Mouse (Mus musculus): ENCODE data around the gene B4galnt1. TPM values are rescaled to one million over a fixed set of nuclear protein-coding genes. Genes with fewer than 3 reads are reported as not detected.
A peak's percentile ranks its signal among the peaks of the same experiment; 100 is the strongest.

Gene B4galnt1
- total and polyA plus RNA-seq, 3 experiments: 0.98 to 17.5 (median 2.3) TPM

DNA sequence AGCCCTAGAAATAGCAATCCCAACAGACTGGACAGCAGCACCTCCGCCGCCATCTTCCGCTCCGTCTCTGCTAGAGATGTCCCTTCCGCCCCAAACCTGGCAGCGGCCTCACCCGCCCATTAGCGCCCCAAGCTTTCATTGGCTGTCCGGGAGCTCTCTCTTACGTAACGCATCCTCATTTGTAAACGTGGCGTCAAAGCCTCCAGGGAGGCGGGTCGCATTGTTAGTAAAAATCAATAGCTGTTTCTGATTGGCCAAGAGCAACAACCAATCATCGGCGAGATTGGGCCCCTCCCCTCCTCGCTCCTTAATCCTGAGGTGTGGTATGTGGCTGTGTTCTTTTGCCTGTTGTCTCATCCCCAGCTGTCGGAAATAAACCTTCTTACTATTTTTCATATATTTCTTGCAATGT is 44.0 kb upstream of the B4galnt1 start, which contains the start of gene Os9 (continued):
- TF ChIP-seq MXI1 (IDR thresholded peaks at IDR 0.05; ENCODE audit: low read depth, low read length): peak; percentile 49; the same call in 1 of the 2 replicates
- TF ChIP-seq HCFC1 (IDR thresholded peaks at IDR 0.05; ENCODE audit: low read depth, low read length): peak; percentile 96

DNA sequence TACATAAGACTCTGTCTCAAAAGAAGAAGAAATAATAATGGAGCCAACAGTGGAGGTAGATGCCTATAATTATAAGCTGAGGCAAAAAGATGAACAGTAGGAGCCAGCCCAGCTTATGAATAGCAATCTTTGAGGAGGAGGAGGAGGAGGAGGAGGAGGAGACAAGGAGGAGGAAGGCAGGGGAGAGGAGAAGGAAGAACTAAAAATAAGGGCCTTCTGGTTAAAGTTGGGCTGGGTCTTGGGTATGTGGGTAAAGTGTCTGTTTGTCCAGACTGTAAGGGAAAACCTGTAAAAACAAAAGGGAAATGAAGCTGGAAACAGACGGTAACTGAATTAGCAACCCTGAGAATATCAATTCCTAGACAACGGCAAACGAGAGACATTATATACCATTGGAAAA is 43.0 kb upstream of the B4galnt1 start:
- H3K9me3 ChIP-seq (replicated peaks; ENCODE audit: low read length): no peaks in the 10 kb centered on the region
- peaks cover 7 to 43% of the 10 kb centered on the region in 2 experiments for H3K4me1 ChIP-seq (ENCODE audit: control insufficient read depth in 1 of 2, insufficient read depth in 2 of 2)
- peak overlapping the region; percentile 51 for H3K4me2 ChIP-seq (ENCODE audit: insufficient read depth, low read depth, poor library complexity, severe bottlenecking)
- H3K36me3 ChIP-seq (replicated peaks in 1 of 2; ENCODE audit: control insufficient read depth in 1 of 2, insufficient read depth in 1 of 2, low read length in 1 of 2): peaks cover 23 to 29% of the 10 kb centered on the region in 2 experiments
- TF ChIP-seq KAT2A (IDR thresholded peaks at IDR 0.05; ENCODE audit: insufficient replicate concordance, low read length) (no peak), RCOR1 (conservative IDR thresholded peaks at IDR 0.05; ENCODE audit: low read depth, low read length) (no peak), CHD1 (IDR thresholded peaks at IDR 0.05; ENCODE audit: low read depth, low read length) (no peak), TCF12 (IDR thresholded peaks at IDR 0.05; ENCODE audit: low read depth, low read length) (no peak), EP300 (IDR thresholded peaks at IDR 0.05; ENCODE audit: low read length) (no peak), RAD21 (IDR thresholded peaks at IDR 0.05; ENCODE audit: low read depth, low read length) (no peak), USF2 (conservative IDR thresholded peaks at IDR 0.05; ENCODE audit: low read depth, low read length) (no peak), USF1 (IDR thresholded peaks at IDR 0.05; ENCODE audit: low read depth, low read length) (no peak), GABPA (IDR thresholded peaks at IDR 0.05; ENCODE audit: insufficient replicate concordance, low read depth, low read length) (no peak), JUND (conservative IDR thresholded peaks at IDR 0.05; ENCODE audit: low read depth, low read length) (no peak), SMC3 (IDR thresholded peaks at IDR 0.05; ENCODE audit: low read depth, low read length) (no peak), IRF4 (IDR thresholded peaks at IDR 0.05; ENCODE audit: low read depth, low read length) (no peak), CHD2 (IDR thresholded peaks at IDR 0.05; ENCODE audit: low read length) (no peak), MEF2A (IDR thresholded peaks at IDR 0.05; ENCODE audit: borderline replicate concordance, low read depth, low read length) (no peak), ELF1 (IDR thresholded peaks at IDR 0.05; ENCODE audit: low read depth, low read length) (no peak), UBTF (IDR thresholded peaks at IDR 0.05; ENCODE audit: low read depth, low read length) (no peak), ZMIZ1 (IDR thresholded peaks at IDR 0.05; ENCODE audit: low read depth, low read length) (no peak), ETS1 (conservative IDR thresholded peaks at IDR 0.05; ENCODE audit: low read depth, low read length) (no peak), SIN3A (IDR thresholded peaks at IDR 0.05; ENCODE audit: low read length) (no peak), MXI1 (IDR thresholded peaks at IDR 0.05; ENCODE audit: low read depth, low read length) (no peak)
- peaks cover 7% of the 10 kb centered on the region; the same call in 1 of the 2 replicates for H3K79me2 ChIP-seq (replicated peaks; ENCODE audit: control insufficient read depth, extremely low read depth, insufficient read depth, poor library complexity, severe bottlenecking)
- in situ Hi-C loops (cut with MboI; ENCODE audit: low pct_ligation_motif_present, low pct_unique_long_range_greater_than_20kb, low sequenced_read_pairs): no loop called here
- dilution Hi-C loops (cut with MboI; ENCODE audit: extremely low pct_ligation_motif_present, extremely low pct_unique_long_range_greater_than_20kb, low sequenced_read_pairs): no loop called here
- H3K27me3 ChIP-seq (replicated peaks): no peaks in the 10 kb centered on the region
- no peak overlapping the region for H3K4me3 ChIP-seq (replicated peaks in 1 of 3; ENCODE audit: low read depth in 2 of 3, low read length in 2 of 3, poor library complexity in 1 of 3)
- H3K9ac ChIP-seq (ENCODE audit: insufficient read depth, low read depth): no peak overlapping the region
- 0 out of 2 replicates have a peak overlapping the region, but pooled peaks have one; percentile 13 for H3K27ac ChIP-seq (ENCODE audit: insufficient read depth, low read depth)
- DNase-seq (ENCODE audit: extremely low read depth): no peak

Data from CH12.LX (cell line).